Mouse (Mus musculus): Measurements from ENCODE around the gene Bglap.

DNA sequence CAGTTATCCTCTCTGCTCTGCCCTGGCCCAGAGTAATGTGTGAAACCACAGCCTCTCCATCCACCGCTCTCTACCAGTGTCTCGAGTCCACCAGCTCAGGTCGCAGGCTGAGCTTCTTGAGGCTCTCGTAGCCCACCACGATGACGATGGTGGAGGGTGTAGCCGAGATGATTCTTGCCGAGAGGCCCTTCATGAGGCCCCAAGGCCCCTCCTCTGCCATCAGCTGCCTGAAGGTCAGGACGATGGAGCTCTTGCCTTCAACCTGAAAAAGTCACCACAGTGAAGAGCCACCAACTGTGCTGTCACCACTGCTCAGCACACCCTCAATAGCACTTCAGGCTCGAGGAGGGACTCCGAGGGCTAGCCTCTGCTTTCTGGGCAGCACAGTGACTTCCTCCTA is 28.4 kb upstream of the Bglap start:
- no peak for TF ChIP-seq CTCF (IDR thresholded peaks at IDR 0.05; ENCODE audit: insufficient read depth, low read length)
- TF ChIP-seq POLR2A (IDR thresholded peaks at IDR 0.05; ENCODE audit: borderline replicate concordance, extremely low read depth, low read depth, low read length), result no peak

Measured in lung, adult 2 months (tissue).